Mouse (Mus musculus) midbrain, embryonic 15.5 days (tissue): ENCODE measurements at regions not wholly inside any gene's neighbourhood (a gene's known extent, or its start where the extent isn't known, plus 50 kb on each side); places are given as distances from the start of the nearest gene placed in this dataset.

Source experiments
- ATAC-seq: fragments of 200-750 bp; cut with Nextera tagmentation; replicated peaks from 2 replicates; pipeline ENCODE4 v1.8.0; 2017; ENCODE audit warnings: moderate TSS enrichment
- H3K27ac ChIP-seq: fragments of 300-500 bp; sonication (generic); 2 replicates; pipeline ENCODE4 v1.5.1; 2015; ENCODE audit warnings: mild to moderate bottlenecking, inconsistent platforms
- H3K27me3 ChIP-seq: fragments of 300-500 bp; sonication (generic); replicated peaks from 2 replicates; pipeline ENCODE4 v1.6.1; 2015; ENCODE audit warnings: inconsistent platforms
- H3K36me3 ChIP-seq: fragments of 300-500 bp; sonication (generic); replicated peaks from 2 replicates; pipeline ENCODE4 v1.6.1; 2015; ENCODE audit warnings: inconsistent platforms
- H3K4me1 ChIP-seq: fragments of 300-500 bp; sonication (generic); 2 replicates; pipeline ENCODE4 v1.6.1; 2015; ENCODE audit warnings: inconsistent platforms
- H3K4me2 ChIP-seq: fragments of 300-500 bp; sonication (generic); 2 replicates; pipeline ENCODE4 v1.6.1; 2015; ENCODE audit warnings: inconsistent platforms, mild to moderate bottlenecking, moderate library complexity
- H3K4me3 ChIP-seq: fragments of 300-500 bp; sonication (generic); 2 replicates; pipeline ENCODE4 v1.5.1; 2015; ENCODE audit warnings: mild to moderate bottlenecking, inconsistent platforms
- H3K9ac ChIP-seq: fragments of 300-500 bp; sonication (generic); 2 replicates; pipeline ENCODE4 v1.6.1; 2015; ENCODE audit warnings: mild to moderate bottlenecking, inconsistent platforms
- H3K9me3 ChIP-seq: fragments of 300-500 bp; sonication (generic); 2 replicates; pipeline ENCODE4 v1.6.1; 2016; ENCODE audit warnings: inconsistent platforms
- WGBS: fragments of 180-500 bp; shearing (Covaris S2); methylation state at CpG from one replicate; pipeline ENCODE4 v1.1.7; 2015; ENCODE audit warnings: mixed read lengths; 5-methylcytosine and 5-hydroxymethylcytosine counted together

- Histone ChIP-seq H3K4me1 (no peaks in the 10 kb centered on the region), H3K36me3 (no peaks in the 10 kb centered on the region), H3K4me3 (no peak overlapping the region), H3K9me3 (no peaks in the 10 kb centered on the region), H3K9ac (no peak overlapping the region), H3K27ac (no peak overlapping the region), H3K4me2 (no peak overlapping the region), H3K27me3 (no peaks in the 10 kb centered on the region)
- no peak for ATAC-seq
- WGBS = 71% methylated on average over 7 of the region's 7 CpGs
These were observed 416.0 kb upstream of the Nudt12 start for GRCm38 (mm10) chr17:59429189-59429588.

- H3K4me2 ChIP-seq = no peak overlapping the region
- no peak for ATAC-seq
- WGBS = 84% methylated on average over 14 of the region's 14 CpGs
These were observed 408.3 kb upstream of the Nudt12 start for GRCm38 (mm10) chr17:59421489-59421888.

GRCm38 (mm10) chr17:59409315-59409714, 396.1 kb upstream of the Nudt12 start:
- 93% methylated on average over 2 of the region's 2 CpGs for WGBS
- H3K4me1 ChIP-seq = no peaks in the 10 kb centered on the region
- no peak overlapping the region for H3K9ac ChIP-seq
- no peak overlapping the region for H3K4me3 ChIP-seq
- no peak overlapping the region for H3K27ac ChIP-seq
- no peak overlapping the region for H3K4me2 ChIP-seq
- no peaks in the 10 kb centered on the region for H3K9me3 ChIP-seq
- no peaks in the 10 kb centered on the region for H3K36me3 ChIP-seq
- H3K27me3 ChIP-seq = no peaks in the 10 kb centered on the region
- ATAC-seq = no peak

More at GRCm38 (mm10) chr17:59421489-59421888, 408.3 kb upstream of the Nudt12 start:
- Histone ChIP-seq H3K27me3 (no peaks in the 10 kb centered on the region), H3K4me3 (no peak overlapping the region), H3K36me3 (no peaks in the 10 kb centered on the region), H3K9me3 (no peaks in the 10 kb centered on the region), H3K27ac (no peak overlapping the region), H3K4me1 (no peaks in the 10 kb centered on the region), H3K9ac (no peak overlapping the region)

GRCm38 (mm10) chr17:59404525-59404924, 391.4 kb upstream of the Nudt12 start:
- Histone ChIP-seq H3K4me1 (no peaks in the 10 kb centered on the region), H3K9me3 (no peaks in the 10 kb centered on the region), H3K4me2 (no peak overlapping the region), H3K9ac (no peak overlapping the region), H3K4me3 (no peak overlapping the region), H3K27me3 (no peaks in the 10 kb centered on the region), H3K27ac (no peak overlapping the region), H3K36me3 (no peaks in the 10 kb centered on the region)
- no peak for ATAC-seq
- 85% methylated on average over 1 of the region's 1 CpGs for WGBS

- Histone ChIP-seq H3K27ac (no peak overlapping the region), H3K4me1 (no peaks in the 10 kb centered on the region), H3K9ac (no peak overlapping the region), H3K27me3 (no peaks in the 10 kb centered on the region), H3K36me3 (no peaks in the 10 kb centered on the region), H3K4me3 (no peak overlapping the region), H3K4me2 (no peak overlapping the region), H3K9me3 (no peaks in the 10 kb centered on the region)
- no peak for ATAC-seq
- WGBS = 96% methylated on average over 3 of the region's 3 CpGs
These were observed 384.2 kb upstream of the Nudt12 start for GRCm38 (mm10) chr17:59397404-59397803.

- Histone ChIP-seq H3K4me3 (no peak overlapping the region), H3K36me3 (no peaks in the 10 kb centered on the region), H3K4me1 (no peaks in the 10 kb centered on the region), H3K27me3 (no peaks in the 10 kb centered on the region), H3K9ac (no peak overlapping the region), H3K9me3 (no peaks in the 10 kb centered on the region), H3K4me2 (no peak overlapping the region), H3K27ac (no peak overlapping the region)
- WGBS = 92% methylated on average over 5 of the region's 5 CpGs
- no peak for ATAC-seq
These were observed 369.9 kb upstream of the Nudt12 start for GRCm38 (mm10) chr17:59383107-59383438.

GRCm38 (mm10) chr17:59382225-59383106, 369.3 kb upstream of the Nudt12 start:
- Histone ChIP-seq H3K4me1 (no peaks in the 10 kb centered on the region), H3K9ac (no peak overlapping the region), H3K27me3 (no peaks in the 10 kb centered on the region), H3K4me2 (no peak overlapping the region), H3K27ac (no peak overlapping the region), H3K4me3 (no peak overlapping the region), H3K36me3 (no peaks in the 10 kb centered on the region), H3K9me3 (no peaks in the 10 kb centered on the region)
- WGBS = 66% methylated on average over 7 of the region's 7 CpGs
- no peak for ATAC-seq

- Histone ChIP-seq H3K4me1 (no peaks in the 10 kb centered on the region), H3K4me2 (no peak overlapping the region), H3K27ac (no peak overlapping the region), H3K4me3 (no peak overlapping the region), H3K27me3 (no peaks in the 10 kb centered on the region), H3K9ac (no peak overlapping the region), H3K9me3 (no peaks in the 10 kb centered on the region), H3K36me3 (no peaks in the 10 kb centered on the region)
- ATAC-seq = no peak
- 61% methylated on average over 7 of the region's 7 CpGs for WGBS
These were observed 360.4 kb upstream of the Nudt12 start for GRCm38 (mm10) chr17:59373505-59374106.

- Histone ChIP-seq H3K9ac (no peak overlapping the region), H3K4me1 (no peaks in the 10 kb centered on the region), H3K27me3 (no peaks in the 10 kb centered on the region), H3K4me3 (no peak overlapping the region), H3K36me3 (no peaks in the 10 kb centered on the region), H3K4me2 (no peak overlapping the region), H3K9me3 (no peaks in the 10 kb centered on the region), H3K27ac (no peak overlapping the region)
- WGBS = 75% methylated on average over 7 of the region's 7 CpGs
- ATAC-seq = no peak
These were observed 356.7 kb upstream of the Nudt12 start for GRCm38 (mm10) chr17:59369624-59370541.

GRCm38 (mm10) chr17:59365340-59365739, 352.2 kb upstream of the Nudt12 start:
- Histone ChIP-seq H3K27me3 (no peaks in the 10 kb centered on the region), H3K36me3 (no peaks in the 10 kb centered on the region), H3K9ac (no peak overlapping the region), H3K4me2 (no peak overlapping the region), H3K27ac (no peak overlapping the region), H3K4me3 (no peak overlapping the region), H3K4me1 (peaks cover 3% of the 10 kb centered on the region; the same call in 1 of the 2 replicates), H3K9me3 (no peaks in the 10 kb centered on the region)
- no peak for ATAC-seq
- 62% methylated on average over 2 of the region's 2 CpGs for WGBS

- peaks cover 3% of the 10 kb centered on the region; the same call in 1 of the 2 replicates for H3K4me1 ChIP-seq
- ATAC-seq = no peak
- no peak overlapping the region for H3K27ac ChIP-seq
- no peaks in the 10 kb centered on the region for H3K36me3 ChIP-seq
- no peaks in the 10 kb centered on the region for H3K9me3 ChIP-seq
- no peak overlapping the region for H3K9ac ChIP-seq
- no peaks in the 10 kb centered on the region for H3K27me3 ChIP-seq
- no peak overlapping the region for H3K4me3 ChIP-seq
- 14% methylated on average over 7 of the region's 7 CpGs for WGBS
- peak overlapping the region; percentile 3; the same call in 1 of the 2 replicates for H3K4me2 ChIP-seq
These were observed 348.9 kb upstream of the Nudt12 start for GRCm38 (mm10) chr17:59362110-59362509.

- WGBS = 95% methylated on average over 9 of the region's 9 CpGs
- ATAC-seq = no peak
- H3K27ac ChIP-seq = no peak overlapping the region
These were observed 347.9 kb upstream of the Nudt12 start for GRCm38 (mm10) chr17:59361119-59361518.

More at GRCm38 (mm10) chr17:59361119-59361518, 347.9 kb upstream of the Nudt12 start:
- Histone ChIP-seq H3K4me3 (no peak overlapping the region), H3K4me2 (no peak overlapping the region), H3K9ac (no peak overlapping the region), H3K36me3 (no peaks in the 10 kb centered on the region), H3K4me1 (peaks cover 3% of the 10 kb centered on the region; the same call in 1 of the 2 replicates), H3K27me3 (no peaks in the 10 kb centered on the region), H3K9me3 (no peaks in the 10 kb centered on the region)
